Mouse (Mus musculus) CH12.LX (cell line): ENCODE measurements around the gene Gnaz. TPM values are rescaled to one million over a fixed set of nuclear protein-coding genes. Genes with fewer than 3 reads are reported as not detected.

Experiments
- DNase-seq: peaks from one replicate; pipeline ENCODE4 v3.0.0-alpha.2; 2013; ENCODE audit errors: extremely low read depth
- H3K27ac ChIP-seq: 2 replicates; pipeline ENCODE4 v1.5.1; 2012; ENCODE audit warnings: low read depth, mild to moderate bottlenecking, control low read depth, moderate library complexity; ENCODE audit not compliant: insufficient read depth
- H3K27me3 ChIP-seq: replicated peaks from 2 replicates; pipeline ENCODE3; 2012; ENCODE audit warnings: inconsistent platforms
- H3K36me3 ChIP-seq, 2 experiments: replicated peaks in 1 of 2; 2 replicates each; pipeline versions ENCODE3 to v1.6.1; 2012; ENCODE audit warnings: inconsistent platforms in 1 of 2, low read length in 1 of 2, mild to moderate bottlenecking in 1 of 2, mixed read lengths in 1 of 2, moderate library complexity in 1 of 2; ENCODE audit not compliant: control insufficient read depth in 1 of 2, insufficient read depth in 1 of 2
- H3K4me1 ChIP-seq, 2 experiments: 2 replicates each; pipeline ENCODE4 v1.6.1; 2012; ENCODE audit warnings: inconsistent platforms in 1 of 2, moderate library complexity in 1 of 2; ENCODE audit not compliant: insufficient read depth in 2 of 2, control insufficient read depth in 1 of 2
- H3K4me2 ChIP-seq: 2 replicates; pipeline ENCODE4 v1.6.1; 2012; ENCODE audit warnings: low read depth, mild to moderate bottlenecking, control low read depth; ENCODE audit not compliant: poor library complexity, insufficient read depth, severe bottlenecking
- H3K4me3 ChIP-seq, 3 experiments: fragments of 150-350 bp in 1 of 3; sonication (generic) in 1 of 3; replicated peaks in 1 of 3; 2 replicates each; pipeline versions ENCODE3 to v1.5.1; 2011 to 2012; ENCODE audit warnings: low read depth in 2 of 3, low read length in 2 of 3, mild to moderate bottlenecking in 2 of 3, moderate library complexity in 2 of 3, control low read depth in 1 of 3, improper control_type of control experiment in 1 of 3, inconsistent platforms in 1 of 3, mixed read lengths in 1 of 3; ENCODE audit not compliant: poor library complexity in 1 of 3
- H3K79me2 ChIP-seq: replicated peaks from 2 replicates; pipeline ENCODE4 v1.6.1; 2012; ENCODE audit warnings: mild to moderate bottlenecking, moderate library complexity; ENCODE audit not compliant: control insufficient read depth, poor library complexity, insufficient read depth, severe bottlenecking; ENCODE audit errors: extremely low read depth
- H3K9ac ChIP-seq: 2 replicates; pipeline ENCODE4 v1.6.1; 2012; ENCODE audit warnings: low read depth, mild to moderate bottlenecking, control low read depth, moderate library complexity; ENCODE audit not compliant: insufficient read depth
- H3K9me3 ChIP-seq: replicated peaks from 2 replicates; pipeline ENCODE3; 2012; ENCODE audit warnings: low read length, inconsistent platforms, mixed read lengths
- CHD1 ChIP-seq: IDR thresholded peaks from 2 replicates; pipeline ENCODE4 v1.6.1; 2012; ENCODE audit warnings: low read depth, low read length, improper control_type of control experiment, inconsistent platforms
- CHD2 ChIP-seq: IDR thresholded peaks from 2 replicates; pipeline ENCODE4 v1.6.1; 2011; ENCODE audit warnings: low read length, improper control_type of control experiment
- E2F4 ChIP-seq: IDR thresholded peaks from 2 replicates; pipeline ENCODE4 v1.6.1; 2011; ENCODE audit warnings: low read depth, low read length, improper control_type of control experiment; ENCODE audit not compliant: insufficient replicate concordance
- EP300 ChIP-seq: IDR thresholded peaks from 2 replicates; pipeline ENCODE4 v1.6.1; 2011; ENCODE audit warnings: low read length, improper control_type of control experiment
- HCFC1 ChIP-seq: IDR thresholded peaks from 2 replicates; pipeline ENCODE4 v1.6.1; 2012; ENCODE audit warnings: low read depth, mild to moderate bottlenecking, inconsistent platforms, low read length, improper control_type of control experiment
- JUN ChIP-seq: IDR thresholded peaks from 2 replicates; pipeline ENCODE4 v1.6.1; 2011; ENCODE audit warnings: low read depth, mild to moderate bottlenecking, low read length, improper control_type of control experiment, moderate library complexity; ENCODE audit not compliant: insufficient read depth
- JUND ChIP-seq: conservative IDR thresholded peaks from 2 replicates; pipeline ENCODE4 v1.6.1; 2011; ENCODE audit warnings: low read depth, low read length, improper control_type of control experiment
- MAX ChIP-seq: IDR thresholded peaks from 2 replicates; pipeline ENCODE4 v1.6.1; 2011; ENCODE audit warnings: low read length, improper control_type of control experiment
- MAZ ChIP-seq: IDR thresholded peaks from 2 replicates; pipeline ENCODE4 v1.6.1; 2012; ENCODE audit warnings: low read depth, mild to moderate bottlenecking, inconsistent platforms, low read length, improper control_type of control experiment, moderate library complexity
- MEF2A ChIP-seq: IDR thresholded peaks from 2 replicates; pipeline ENCODE4 v1.6.1; 2014; ENCODE audit warnings: low read depth, mild to moderate bottlenecking, inconsistent platforms, low read length, improper control_type of control experiment, borderline replicate concordance
- MXI1 ChIP-seq: IDR thresholded peaks from 2 replicates; pipeline ENCODE4 v1.6.1; 2011; ENCODE audit warnings: mild to moderate bottlenecking, low read depth, low read length, improper control_type of control experiment
- MYC ChIP-seq: IDR thresholded peaks from 2 replicates; pipeline ENCODE4 v1.6.1; 2011; ENCODE audit warnings: low read depth, mild to moderate bottlenecking, improper control_type of control experiment, low read length
- NELFE ChIP-seq: IDR thresholded peaks from 2 replicates; pipeline ENCODE4 v1.6.1; 2011; ENCODE audit warnings: low read depth, low read length, improper control_type of control experiment
- NRF1 ChIP-seq: IDR thresholded peaks from 2 replicates; pipeline ENCODE4 v1.6.1; 2014; ENCODE audit warnings: low read depth, mild to moderate bottlenecking, inconsistent platforms, low read length, improper control_type of control experiment, moderate library complexity
- POLR2A ChIP-seq: IDR thresholded peaks from 2 replicates; pipeline ENCODE4 v1.6.1; 2011; ENCODE audit warnings: low read depth, mild to moderate bottlenecking, improper control_type of control experiment, low read length
- POLR2AphosphoS2 ChIP-seq: IDR thresholded peaks from 2 replicates; pipeline ENCODE4 v1.6.1; 2011; ENCODE audit warnings: low read depth, low read length, improper control_type of control experiment
- RCOR1 ChIP-seq: conservative IDR thresholded peaks from 2 replicates; pipeline ENCODE4 v1.6.1; 2012; ENCODE audit warnings: low read depth, mild to moderate bottlenecking, inconsistent platforms, low read length, improper control_type of control experiment
- SIN3A ChIP-seq: IDR thresholded peaks from 2 replicates; pipeline ENCODE4 v1.6.1; 2012; ENCODE audit warnings: low read length, improper control_type of control experiment, inconsistent platforms
- SMC3 ChIP-seq: IDR thresholded peaks from 2 replicates; pipeline ENCODE4 v1.6.1; 2011; ENCODE audit warnings: low read depth, low read length, improper control_type of control experiment
- TBP ChIP-seq: conservative IDR thresholded peaks from 2 replicates; pipeline ENCODE4 v1.6.1; 2011; ENCODE audit warnings: low read depth, low read length, improper control_type of control experiment
- UBTF ChIP-seq: IDR thresholded peaks from 2 replicates; pipeline ENCODE4 v1.6.1; 2012; ENCODE audit warnings: low read depth, mild to moderate bottlenecking, inconsistent platforms, low read length, improper control_type of control experiment, moderate library complexity
- USF1 ChIP-seq: IDR thresholded peaks from 2 replicates; pipeline ENCODE4 v1.6.1; 2014; ENCODE audit warnings: low read depth, mild to moderate bottlenecking, inconsistent platforms, low read length, improper control_type of control experiment
- USF2 ChIP-seq: conservative IDR thresholded peaks from 2 replicates; pipeline ENCODE4 v1.6.1; 2011; ENCODE audit warnings: low read depth, low read length, improper control_type of control experiment
- ZMIZ1 ChIP-seq: IDR thresholded peaks from 2 replicates; pipeline ENCODE4 v1.6.1; 2012; ENCODE audit warnings: low read depth, mild to moderate bottlenecking, inconsistent platforms, low read length, improper control_type of control experiment
- ZNF384 ChIP-seq: IDR thresholded peaks from 2 replicates; pipeline ENCODE4 v1.6.1; 2012; ENCODE audit warnings: low read depth, low read length, improper control_type of control experiment, inconsistent platforms
- dilution Hi-C: fragments of 300-500 bp; cut with MboI; formaldehyde crosslinking; loops from 2 replicates; pipeline ENCODE4 v1.14.3; 2020; ENCODE audit warnings: low sequenced_read_pairs; ENCODE audit not compliant: extremely low pct_unique_long_range_greater_than_20kb, extremely low pct_ligation_motif_present
- in situ Hi-C: fragments of 300-500 bp; cut with MboI; formaldehyde crosslinking; loops from 3 replicates; pipeline ENCODE4 v1.14.3; 2019; ENCODE audit warnings: low sequenced_read_pairs, low pct_ligation_motif_present, low pct_unique_long_range_greater_than_20kb, mixed read lengths
- polyA plus RNA-seq: library from polyadenylated mRNA; unstranded; fragments of >175 nt; gene quantifications from 2 replicates; pipeline ENCODE4 v1.2.1, GENCODE M21; 2012; ENCODE audit warnings: low read depth; ENCODE audit not compliant: insufficient read length
- total RNA-seq, 2 experiments: library from RNA; depleted of rRNA; stranded (reverse); fragments of 300-350 nt in 1 of 2; fragments of >200 nt in 1 of 2; gene quantifications; 2 replicates each; pipeline ENCODE4 v1.2.3; 2012 to 2014

Gene Gnaz
- total and polyA plus RNA-seq, 3 experiments: 2.7 to 36.9 (median 5.5) TPM

GRCm38 (mm10) chr10:75044459-75044858, 77.5 kb downstream of the Gnaz start:
- peaks cover 0 to 2% of the 10 kb centered on the region in 2 experiments for H3K36me3 ChIP-seq
- H3K79me2 ChIP-seq: no peaks in the 10 kb centered on the region
- H3K4me2 ChIP-seq: no peak overlapping the region; the same call in 1 of the 2 replicates
- H3K9me3 ChIP-seq: no peaks in the 10 kb centered on the region
- no peak overlapping the region for H3K4me3 ChIP-seq
- peaks cover 0 to 6% of the 10 kb centered on the region in 2 experiments; a peak in 1 of 4 replicates for H3K4me1 ChIP-seq
- dilution Hi-C loops: no loop called here
- in situ Hi-C loops: no loop called here
- TF ChIP-seq MXI1 (no peak), SIN3A (no peak), CHD1 (no peak), MEF2A (no peak), MAZ (no peak), MAX (no peak), JUND (no peak), ZMIZ1 (no peak), EP300 (no peak), MYC (no peak), JUN (no peak), SMC3 (no peak), ZNF384 (no peak), HCFC1 (no peak), UBTF (no peak), E2F4 (no peak)
- no peak overlapping the region for H3K27ac ChIP-seq
- H3K9ac ChIP-seq: no peak overlapping the region
- no peak for DNase-seq
- H3K27me3 ChIP-seq: no peaks in the 10 kb centered on the region

GRCm38 (mm10) chr10:75045831-75046230, 78.9 kb downstream of the Gnaz start:
- no peak for TF ChIP-seq UBTF
- TF ChIP-seq USF2: no peak
- TF ChIP-seq JUND: no peak
- TF ChIP-seq SIN3A: no peak
- no peak for TF ChIP-seq USF1
- TF ChIP-seq SMC3: no peak
- no peak for TF ChIP-seq EP300
- no peak for TF ChIP-seq NELFE
- TF ChIP-seq CHD2: no peak
- no peak for TF ChIP-seq NRF1
- TF ChIP-seq TBP: no peak
- TF ChIP-seq POLR2AphosphoS2: no peak
- no peak for TF ChIP-seq POLR2A
- no peak for TF ChIP-seq RCOR1
- TF ChIP-seq ZMIZ1: no peak
- no peak for TF ChIP-seq MXI1
- H3K4me1 ChIP-seq: peaks cover 0 to 6% of the 10 kb centered on the region in 2 experiments; a peak in 1 of 4 replicates
- dilution Hi-C loops: no loop called here
- H3K27ac ChIP-seq: no peak overlapping the region
- H3K9me3 ChIP-seq: no peaks in the 10 kb centered on the region
- in situ Hi-C loops: no loop called here
- no peak for DNase-seq
- H3K4me2 ChIP-seq: no peak overlapping the region
- no peaks in the 10 kb centered on the region for H3K27me3 ChIP-seq
- H3K4me3 ChIP-seq: no peak overlapping the region
- H3K79me2 ChIP-seq: no peaks in the 10 kb centered on the region
- peaks cover 0 to 2% of the 10 kb centered on the region in 2 experiments for H3K36me3 ChIP-seq
- H3K9ac ChIP-seq: no peak overlapping the region
